Mouse (Mus musculus): Measurements from ENCODE around the gene Otx1. TPM values are rescaled to one million over a fixed set of nuclear protein-coding genes. Genes with fewer than 3 reads are reported as not detected.

Gene Otx1
- total RNA-seq, 2 experiments from 2014 or later = not detected

DNA sequence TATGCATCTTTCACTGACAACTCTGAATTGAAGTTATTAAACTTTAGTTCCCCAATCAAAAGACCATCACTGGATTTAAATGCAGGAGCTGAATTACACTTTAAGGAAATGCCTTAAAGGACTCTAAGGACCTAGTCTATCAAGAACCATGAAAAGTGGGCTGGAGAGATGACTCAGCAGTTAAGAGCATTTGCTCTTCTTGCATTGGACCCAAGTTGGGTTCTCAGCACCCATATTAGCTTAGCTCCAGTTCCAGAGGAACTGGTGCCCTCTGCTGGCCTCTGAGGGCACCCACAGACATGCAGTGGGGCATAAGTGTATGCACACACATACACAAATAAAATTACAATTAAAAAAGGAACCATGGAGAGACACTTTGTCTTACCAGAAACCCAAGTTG is 52.6 kb downstream of the Otx1 start:
- no peak for DNase-seq (ENCODE audit: low spot score)
